ENCODE assay signal across 8 mouse cellular contexts in genomic region chr14:55092011-55092577, GRCm38 (mm10). TPM values are rescaled to one million over a fixed set of nuclear protein-coding genes. Genes with fewer than 3 reads are reported as not detected.
DNase-seq lines count a peak whose midpoint lies in the region; ATAC-seq and TF ChIP-seq lines count a peak whose summit lies in the region.

Zfhx2 (minus strand) TSS chr14:55092324.

- TF ChIP-seq POLR2A in CH12.LX (IDR thresholded peaks at IDR 0.05; ENCODE audit: low read depth, low read length), result peak; percentile 52; the same call in 1 of the 2 replicates

- no peak for TF ChIP-seq CTCF in CH12.LX (conservative IDR thresholded peaks at IDR 0.05 in 1 of 2, IDR thresholded peaks at IDR 0.05 in 1 of 2; ENCODE audit: low read depth in 2 of 2, low read length in 2 of 2)
- TF ChIP-seq CTCF in liver, postnatal 0 days (IDR thresholded peaks at IDR 0.05; ENCODE audit: low read depth), result peak; percentile 26; the same call in 1 of the 2 replicates

- peak; percentile 95 for DNase-seq in CH12.LX (ENCODE audit: extremely low read depth)
- peak; percentile 92 for DNase-seq in c-Kit-positive CD71-positive TER-119-negative erythroid progenitor cells, embryonic 14.5 days (ENCODE audit: low read depth)
- peak; percentile 91 to 92 for DNase-seq in heart, postnatal 10 days
- DNase-seq in large intestine, adult 2 months (ENCODE audit: low read depth, low spot score), result peak; percentile 96
- DNase-seq in liver, postnatal 0 days, result peak; percentile 94
- DNase-seq in testis, postnatal 10 days (ENCODE audit: low spot score), result peak; percentile 94

- dilution Hi-C loops in CH12.LX (cut with MboI; ENCODE audit: extremely low pct_ligation_motif_present, extremely low pct_unique_long_range_greater_than_20kb, low sequenced_read_pairs), result no loop called here

- no peak within 1 kb of the TSS for H3K27ac ChIP-seq in CH12.LX (ENCODE audit: insufficient read depth, low read depth)
- peak within 1 kb of the TSS; percentile 95 for H3K27ac ChIP-seq in forebrain, embryonic 12.5 days
- peak within 1 kb of the TSS; percentile 9; the same call in 1 of the 2 replicates for H3K27ac ChIP-seq in liver, postnatal 0 days (ENCODE audit: low read depth)
- peak within 1 kb of the TSS; percentile 93 for H3K27ac ChIP-seq in neural tube, embryonic 14.5 days (ENCODE audit: low read depth, low read length)

- H3K4me3 ChIP-seq in CH12.LX (replicated peaks in 1 of 3; ENCODE audit: low read depth in 2 of 3, low read length in 2 of 3, poor library complexity in 1 of 3), result peak within 1 kb of the TSS; percentile 51 to 66 (median 55)
- H3K4me3 ChIP-seq in forebrain, embryonic 12.5 days (replicated peaks), result peak within 1 kb of the TSS; percentile 73
- H3K4me3 ChIP-seq in liver, postnatal 0 days (ENCODE audit: low read depth, low read length), result peak within 1 kb of the TSS; percentile 70
- H3K4me3 ChIP-seq in neural tube, embryonic 14.5 days (ENCODE audit: low read depth, low read length), result peak within 1 kb of the TSS; percentile 73

- peak within 1 kb of the TSS; percentile 78 for H3K4me2 ChIP-seq in CH12.LX (ENCODE audit: insufficient read depth, low read depth, poor library complexity, severe bottlenecking)
- H3K4me2 ChIP-seq in forebrain, embryonic 12.5 days, result peak within 1 kb of the TSS; percentile 80
- peak within 1 kb of the TSS; percentile 95 for H3K4me2 ChIP-seq in liver, postnatal 0 days (ENCODE audit: low read depth, low read length)
- H3K4me2 ChIP-seq in neural tube, embryonic 14.5 days (ENCODE audit: low read depth, low read length), result peak within 1 kb of the TSS; percentile 85

- peak; percentile 92 for ATAC-seq in forebrain, embryonic 12.5 days (ENCODE audit: low FRiP score)
- ATAC-seq in liver, postnatal 0 days, result peak; percentile 90
- ATAC-seq in neural tube, embryonic 14.5 days (ENCODE audit: low read depth), result peak; percentile 92

- TF ChIP-seq RAD21 in CH12.LX (IDR thresholded peaks at IDR 0.05; ENCODE audit: low read depth, low read length), result no peak

- no peaks in the 10 kb centered on the region for H3K9me3 ChIP-seq in CH12.LX (replicated peaks; ENCODE audit: low read length)
- no peaks in the 10 kb centered on the region for H3K9me3 ChIP-seq in forebrain, embryonic 12.5 days
- no peaks in the 10 kb centered on the region for H3K9me3 ChIP-seq in liver, postnatal 0 days (ENCODE audit: low read length)
- H3K9me3 ChIP-seq in neural tube, embryonic 14.5 days (ENCODE audit: control insufficient read depth, low read length), result no peaks in the 10 kb centered on the region

- H3K36me3 ChIP-seq in CH12.LX (replicated peaks in 1 of 2; ENCODE audit: control insufficient read depth in 1 of 2, insufficient read depth in 1 of 2, low read length in 1 of 2), result peaks cover 0 to 8% of the 10 kb centered on the region in 2 experiments
- no peaks in the 10 kb centered on the region for H3K36me3 ChIP-seq in forebrain, embryonic 12.5 days (replicated peaks)
- H3K36me3 ChIP-seq in liver, postnatal 0 days (replicated peaks; ENCODE audit: insufficient read depth, low read length), result no peaks in the 10 kb centered on the region
- no peaks in the 10 kb centered on the region for H3K36me3 ChIP-seq in neural tube, embryonic 14.5 days (ENCODE audit: control insufficient read depth, insufficient read depth, low read length)

- peaks cover 2% of the 10 kb centered on the region for H3K27me3 ChIP-seq in CH12.LX (replicated peaks)
- H3K27me3 ChIP-seq in forebrain, embryonic 12.5 days, result peaks cover 3% of the 10 kb centered on the region; the same call in 1 of the 2 replicates
- no peaks in the 10 kb centered on the region for H3K27me3 ChIP-seq in liver, postnatal 0 days (ENCODE audit: insufficient read depth, low read length)
- no peaks in the 10 kb centered on the region for H3K27me3 ChIP-seq in neural tube, embryonic 14.5 days (ENCODE audit: control insufficient read depth, insufficient read depth, low read length)

- TF ChIP-seq EP300 in CH12.LX (IDR thresholded peaks at IDR 0.05; ENCODE audit: low read length), result no peak; the same call in 1 of the 2 replicates
- TF ChIP-seq EP300 in liver, postnatal 0 days (IDR thresholded peaks at IDR 0.05; ENCODE audit: low read depth), result peak; percentile 55; the same call in 1 of the 2 replicates

- under 1% methylated on average over 33 of the region's 34 CpGs for WGBS in forebrain, embryonic 12.5 days
- WGBS in large intestine, adult 2 months, result under 1% methylated on average over 34 of the region's 34 CpGs
- under 1% methylated on average over 34 of the region's 34 CpGs for WGBS in liver, postnatal 0 days (ENCODE audit: insufficient replicate concordance)
- under 1% methylated on average over 34 of the region's 34 CpGs for WGBS in neural tube, embryonic 14.5 days

- intact Hi-C loops in heart, postnatal 10 days (cut with DNase I), result no loop called here

- peak within 1 kb of the TSS; percentile 45 for H3K9ac ChIP-seq in CH12.LX (ENCODE audit: insufficient read depth, low read depth)
- H3K9ac ChIP-seq in forebrain, embryonic 12.5 days, result peak within 1 kb of the TSS; percentile 95
- peak within 1 kb of the TSS; percentile 47 for H3K9ac ChIP-seq in liver, postnatal 0 days (replicated peaks)
- H3K9ac ChIP-seq in neural tube, embryonic 14.5 days (replicated peaks; ENCODE audit: low read depth, low read length), result peak within 1 kb of the TSS; percentile 95

- no peaks in the 10 kb centered on the region for H3K79me2 ChIP-seq in CH12.LX (replicated peaks; ENCODE audit: control insufficient read depth, extremely low read depth, insufficient read depth, poor library complexity, severe bottlenecking)

- H3K4me1 ChIP-seq in CH12.LX (ENCODE audit: control insufficient read depth in 1 of 2, insufficient read depth in 2 of 2), result peaks cover 10 to 43% of the 10 kb centered on the region in 2 experiments
- H3K4me1 ChIP-seq in forebrain, embryonic 12.5 days, result peaks cover 65% of the 10 kb centered on the region
- H3K4me1 ChIP-seq in liver, postnatal 0 days (ENCODE audit: insufficient read depth), result peaks cover 26% of the 10 kb centered on the region
- H3K4me1 ChIP-seq in neural tube, embryonic 14.5 days (ENCODE audit: control insufficient read depth, insufficient read depth, low read length), result peaks cover 48% of the 10 kb centered on the region; the same call in 1 of the 2 replicates

- in situ Hi-C loops in CH12.LX (cut with MboI; ENCODE audit: low pct_ligation_motif_present, low pct_unique_long_range_greater_than_20kb, low sequenced_read_pairs), result no loop called here

TF ChIP-seq in CH12.LX, 34 proteins besides CTCF, POLR2A, EP300 and RAD21:
- peak; percentile 64 for TF ChIP-seq TCF12 (IDR thresholded peaks at IDR 0.05; ENCODE audit: low read depth, low read length)
- no peak for TF ChIP-seq ZKSCAN1 (IDR thresholded peaks at IDR 0.05; ENCODE audit: borderline replicate concordance, low read depth, low read length)
- TF ChIP-seq KAT2A (IDR thresholded peaks at IDR 0.05; ENCODE audit: insufficient replicate concordance, low read length), result peak; percentile 71; the same call in 1 of the 2 replicates
- TF ChIP-seq MXI1 (IDR thresholded peaks at IDR 0.05; ENCODE audit: low read depth, low read length), result peak; percentile 45
- TF ChIP-seq MYC (IDR thresholded peaks at IDR 0.05; ENCODE audit: low read depth, low read length), result no peak
- TF ChIP-seq NRF1 (IDR thresholded peaks at IDR 0.05; ENCODE audit: low read depth, low read length), result peak; percentile 82
- TF ChIP-seq NELFE (IDR thresholded peaks at IDR 0.05; ENCODE audit: low read depth, low read length), result peak; percentile 33; the same call in 1 of the 2 replicates
- peak; percentile 92 for TF ChIP-seq MAZ (IDR thresholded peaks at IDR 0.05; ENCODE audit: low read depth, low read length)
- peak; percentile 53; the same call in 1 of the 2 replicates for TF ChIP-seq SIN3A (IDR thresholded peaks at IDR 0.05; ENCODE audit: low read length)
- TF ChIP-seq HCFC1 (IDR thresholded peaks at IDR 0.05; ENCODE audit: low read depth, low read length), result peak; percentile 94
- no peak; the same call in none of the 2 replicates for TF ChIP-seq CHD2 (IDR thresholded peaks at IDR 0.05; ENCODE audit: low read length)
- TF ChIP-seq USF1 (IDR thresholded peaks at IDR 0.05; ENCODE audit: low read depth, low read length), result no peak
- TF ChIP-seq BHLHE40 (IDR thresholded peaks at IDR 0.05; ENCODE audit: low read depth, low read length), result peak; percentile 31; the same call in 1 of the 2 replicates
- peak; percentile 47; the same call in 1 of the 2 replicates for TF ChIP-seq MAX (IDR thresholded peaks at IDR 0.05; ENCODE audit: low read length)
- no peak for TF ChIP-seq USF2 (conservative IDR thresholded peaks at IDR 0.05; ENCODE audit: low read depth, low read length)
- TF ChIP-seq ETS1 (conservative IDR thresholded peaks at IDR 0.05; ENCODE audit: low read depth, low read length), result no peak
- no peak for TF ChIP-seq CHD1 (IDR thresholded peaks at IDR 0.05; ENCODE audit: low read depth, low read length)
- TF ChIP-seq SMC3 (IDR thresholded peaks at IDR 0.05; ENCODE audit: low read depth, low read length), result no peak
- TF ChIP-seq TBP (conservative IDR thresholded peaks at IDR 0.05; ENCODE audit: low read depth, low read length), result 0 out of 2 replicates have a peak, but pooled peaks have one; percentile 25
- peak; percentile 60; the same call in 1 of the 2 replicates for TF ChIP-seq IRF4 (IDR thresholded peaks at IDR 0.05; ENCODE audit: low read depth, low read length)

RNA-seq across cellular contexts. Expression of gene Zfhx2, which starts in this region (rescaled TPM):
- 0.34 and 0.59 TPM in 2 replicates for total RNA-seq in CH12.LX (2012; rRNA removed)
- total RNA-seq in CH12.LX (2014; rRNA removed), result 0.03 and 0.07 TPM in 2 replicates
- 0.29 and 0.30 TPM in 2 replicates for polyA plus RNA-seq in CH12.LX (2012; ENCODE audit: insufficient read length, low read depth)
- polyA plus RNA-seq in forebrain, embryonic 12.5 days (2016; fragmentation: Nextera tagmentation; extraction: Ambion mirVana), result 26.3 and 28.1 TPM in 2 replicates
- 1 to 10 TPM; 2.2 to 3.4 TPM for total RNA-seq in heart, postnatal 10 days (2021)
- polyA plus RNA-seq in large intestine, adult 2 months (2012; rRNA removed), result 1.4 and 1.7 TPM in 2 replicates
- polyA plus RNA-seq in liver, postnatal 0 days (2015; fragmentation: Nextera tagmentation; extraction: Ambion mirVana), result 0.78 and 1.0 TPM in 2 replicates
- 23.9 and 27.3 TPM in 2 replicates for polyA plus RNA-seq in neural tube, embryonic 14.5 days (2014; fragmentation: Nextera tagmentation; extraction: Ambion mirVana)

Comparison
In these comparisons a context has a peak if more than half of its experiments do, and no peak if none do; other contexts are left out.
1. Peak in DNase-seq, H3K4me3 ChIP-seq, H3K9ac ChIP-seq and H3K4me2 ChIP-seq in CH12.LX; RNA of the gene not detected or under 1 TPM.
2. H3K9ac ChIP-seq: peak in every context shown above with its lines; median percentile 95 in forebrain, embryonic 12.5 days; 95 in neural tube, embryonic 14.5 days; 47 in liver, postnatal 0 days; 45 in CH12.LX.